Mouse (Mus musculus): Measurements from ENCODE around the gene Syt11.

- no peak for TF ChIP-seq POLR2A (IDR thresholded peaks at IDR 0.05; ENCODE audit: low read depth, low read length)
- no peak for TF ChIP-seq CTCF (IDR thresholded peaks at IDR 0.05; ENCODE audit: extremely low read depth, insufficient read depth, insufficient read length, insufficient replicate concordance)
Measured at GRCm38 (mm10) chr3:88698834-88699233, 76.1 kb downstream of the Syt11 start.

All from spleen, adult 2 months (tissue).